Mouse (Mus musculus) forebrain, postnatal 0 days (tissue): Measurements from ENCODE around the gene Rubcnl. TPM values are rescaled to one million over a fixed set of nuclear protein-coding genes. Genes with fewer than 3 reads are reported as not detected.

Source experiments
- ATAC-seq: fragments of 200-750 bp; cut with Nextera tagmentation; 2 replicates; pipeline ENCODE4 v1.8.0; 2017; ENCODE audit warnings: mild to moderate bottlenecking, moderate library complexity
- DNase-seq: peaks from one replicate; pipeline ENCODE4 v3.0.0-alpha.2; 2015
- H3K27ac ChIP-seq: fragments of 300-500 bp; sonication (generic); 2 replicates; pipeline ENCODE4 v1.5.1; 2014; ENCODE audit warnings: low read depth, mild to moderate bottlenecking, antibody characterized with exemption, low read length, moderate library complexity, mixed read lengths
- H3K27me3 ChIP-seq: fragments of 300-500 bp; sonication (generic); 2 replicates; pipeline ENCODE4 v1.6.1; 2014; ENCODE audit warnings: mild to moderate bottlenecking, low read length, mixed read lengths; ENCODE audit not compliant: insufficient read depth
- H3K36me3 ChIP-seq: fragments of 300-500 bp; sonication (generic); 2 replicates; pipeline ENCODE4 v1.6.1; 2014; ENCODE audit warnings: mild to moderate bottlenecking, moderate library complexity; ENCODE audit not compliant: insufficient read depth
- H3K4me1 ChIP-seq: fragments of 300-500 bp; sonication (generic); 2 replicates; pipeline ENCODE4 v1.6.1; 2014; ENCODE audit warnings: antibody characterized with exemption; ENCODE audit not compliant: insufficient read depth
- H3K4me2 ChIP-seq: fragments of 300-500 bp; sonication (generic); 2 replicates; pipeline ENCODE4 v1.6.1; 2014; ENCODE audit warnings: low read depth, mild to moderate bottlenecking, moderate library complexity
- H3K4me3 ChIP-seq: fragments of 300-500 bp; sonication (generic); 2 replicates; pipeline ENCODE4 v1.5.1; 2014; ENCODE audit warnings: low read depth, low read length, mixed read lengths
- H3K9ac ChIP-seq: fragments of 300-500 bp; sonication (generic); 2 replicates; pipeline ENCODE4 v1.6.1; 2014; ENCODE audit warnings: mild to moderate bottlenecking
- H3K9me3 ChIP-seq: fragments of 300-500 bp; sonication (generic); 2 replicates; pipeline ENCODE4 v1.6.1; 2016; ENCODE audit warnings: low read length
- CTCF ChIP-seq: sonication (generic); IDR thresholded peaks from 2 replicates; pipeline ENCODE4 v1.5.1; 2016; ENCODE audit warnings: antibody characterized with exemption, control low read depth, low read depth
- WGBS: fragments of 180-500 bp; shearing (Covaris S2); extraction: QIAGEN DNeasy Blood & Tissue Kit; methylation state at CpG from one replicate; pipeline ENCODE4 v1.1.7; 2014; 5-methylcytosine and 5-hydroxymethylcytosine counted together
- polyA plus RNA-seq: library from polyadenylated mRNA; unstranded; fragments of >200 nt; fragmentation: Nextera tagmentation; extraction: Ambion mirVana; gene quantifications from 2 replicates; pipeline ENCODE4 v1.2.1, GENCODE M21; 2015
- total RNA-seq: library from RNA; depleted of rRNA; stranded (reverse); fragments of >200 nt; gene quantifications from 2 replicates; pipeline ENCODE4 v1.2.3, GENCODE M21; 2014; rRNA removed

Rubcnl gene
- total and polyA plus RNA-seq, 2 experiments from 2014 or later: 0.05 to 0.17 TPM

GRCm38 (mm10) chr14:75069356-75069979, 53.6 kb downstream of the Rubcnl start:
- TF ChIP-seq CTCF: no peak
- WGBS: 81% methylated on average over 7 of the region's 7 CpGs
- no peak overlapping the region for H3K27ac ChIP-seq
- H3K9ac ChIP-seq: no peak overlapping the region
- H3K4me1 ChIP-seq: no peaks in the 10 kb centered on the region
- no peak for ATAC-seq
- H3K9me3 ChIP-seq: no peaks in the 10 kb centered on the region
- no peak for DNase-seq
- H3K27me3 ChIP-seq: no peaks in the 10 kb centered on the region
- H3K36me3 ChIP-seq: no peaks in the 10 kb centered on the region
- no peak overlapping the region for H3K4me3 ChIP-seq
- no peak overlapping the region for H3K4me2 ChIP-seq

- H3K9ac ChIP-seq: no peak overlapping the region
- WGBS: 92% methylated on average over 15 of the region's 15 CpGs
- no peaks in the 10 kb centered on the region for H3K4me1 ChIP-seq
- ATAC-seq (no peak), DNase-seq (no peak)
- H3K4me2 ChIP-seq: no peak overlapping the region
- H3K4me3 ChIP-seq: no peak overlapping the region
- no peaks in the 10 kb centered on the region for H3K27me3 ChIP-seq
- no peak overlapping the region for H3K27ac ChIP-seq
- H3K36me3 ChIP-seq: no peaks in the 10 kb centered on the region
- no peak for TF ChIP-seq CTCF
- H3K9me3 ChIP-seq: no peaks in the 10 kb centered on the region
These were observed 55.3 kb downstream of the Rubcnl start for GRCm38 (mm10) chr14:75071091-75071490.

GRCm38 (mm10) chr14:75075299-75076180, 59.7 kb downstream of the Rubcnl start:
- 57% methylated on average over 10 of the region's 10 CpGs for WGBS
- H3K9ac ChIP-seq: no peak overlapping the region
- no peak overlapping the region for H3K4me3 ChIP-seq
- H3K9me3 ChIP-seq: no peaks in the 10 kb centered on the region
- DNase-seq (no peak), ATAC-seq (no peak; the same call in 1 of the 2 replicates)
- H3K4me1 ChIP-seq: no peaks in the 10 kb centered on the region
- H3K36me3 ChIP-seq: no peaks in the 10 kb centered on the region
- H3K27ac ChIP-seq: no peak overlapping the region
- H3K27me3 ChIP-seq: no peaks in the 10 kb centered on the region
- no peak for TF ChIP-seq CTCF
- H3K4me2 ChIP-seq: no peak overlapping the region

- H3K27me3 ChIP-seq: no peaks in the 10 kb centered on the region
- DNase-seq (peak; percentile 19), ATAC-seq (no peak)
- no peak overlapping the region for H3K4me3 ChIP-seq
- H3K4me1 ChIP-seq: no peaks in the 10 kb centered on the region
- no peak overlapping the region for H3K4me2 ChIP-seq
- H3K27ac ChIP-seq: no peak overlapping the region
- 51% methylated on average over 6 of the region's 6 CpGs for WGBS
- no peaks in the 10 kb centered on the region for H3K9me3 ChIP-seq
- no peaks in the 10 kb centered on the region for H3K36me3 ChIP-seq
- H3K9ac ChIP-seq: no peak overlapping the region
- TF ChIP-seq CTCF: no peak
These were observed 62.1 kb downstream of the Rubcnl start for GRCm38 (mm10) chr14:75077946-75078345.

Other genes starting within 250 kb of the Rubcnl start
- 12.6 and 20.8 TPM in 2 replicates for gene Lrch1, start 68.2 kb upstream of the Rubcnl start, total RNA-seq
- gene Lrch1, start 68.2 kb upstream of the Rubcnl start, polyA plus RNA-seq: 8.1 and 12.7 TPM in 2 replicates
- gene Lrrc63, start 114.9 kb downstream of the Rubcnl start, total RNA-seq: not detected in 2 replicates
- gene Lrrc63, start 114.9 kb downstream of the Rubcnl start, polyA plus RNA-seq: not detected in 2 replicates
- gene Lcp1, start 115.1 kb downstream of the Rubcnl start, total RNA-seq: 6.5 and 7.5 TPM in 2 replicates
- gene Lcp1, start 115.1 kb downstream of the Rubcnl start, polyA plus RNA-seq: 6.6 and 7.4 TPM in 2 replicates
- gene Cpb2, start 226.3 kb downstream of the Rubcnl start, total RNA-seq: not detected in 2 replicates
- not detected in 2 replicates for gene Cpb2, start 226.3 kb downstream of the Rubcnl start, polyA plus RNA-seq